Mouse (Mus musculus): ENCODE results near the gene Epha6.
A peak's percentile ranks its signal among the peaks of the same experiment; 100 is the strongest.

The Epha6 gene

GRCm38 (mm10) chr16:60266367-60267351 lies 338.7 kb downstream of the Epha6 start:
- DNase-seq (ENCODE audit: low spot score in 2 of 2) = no peak

- no peak for DNase-seq (ENCODE audit: low spot score in 2 of 2)
Measured at GRCm38 (mm10) chr16:60264719-60265508, 340.4 kb downstream of the Epha6 start.

DNA sequence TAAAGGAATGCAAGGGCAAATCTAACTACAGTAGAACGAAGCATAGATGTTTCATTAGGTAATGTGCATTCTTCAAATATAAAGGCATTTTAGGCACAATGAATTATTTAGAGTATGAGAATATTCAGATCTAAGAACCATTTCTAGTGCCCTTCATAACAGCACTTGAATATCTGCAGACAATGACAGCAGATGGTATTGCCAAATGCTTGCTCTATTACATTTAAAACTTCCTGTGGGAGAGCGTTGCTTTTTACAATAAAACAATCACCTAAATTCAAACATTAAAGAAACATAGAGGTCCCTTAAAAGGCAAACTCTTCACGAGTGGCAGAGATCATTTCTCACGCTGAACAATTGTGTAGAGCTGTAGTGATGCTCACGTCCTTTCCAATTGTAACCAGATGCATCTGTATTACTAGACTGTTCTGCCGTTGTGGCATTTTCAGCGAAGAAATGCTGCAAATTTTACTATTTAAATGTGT lies 347.1 kb downstream of the Epha6 start:
- DNase-seq (ENCODE audit: low spot score in 2 of 2) = no peak

GRCm38 (mm10) chr16:60257623-60258022 lies 347.7 kb downstream of the Epha6 start:
- no peak for DNase-seq (ENCODE audit: low spot score in 2 of 2)

GRCm38 (mm10) chr16:60257044-60257443 lies 348.3 kb downstream of the Epha6 start:
- DNase-seq (ENCODE audit: low spot score in 2 of 2) = no peak

- no peak for DNase-seq (ENCODE audit: low spot score in 2 of 2)
Measured at GRCm38 (mm10) chr16:60239356-60240190, 365.8 kb downstream of the Epha6 start.

- no peak for DNase-seq (ENCODE audit: low spot score in 2 of 2)
Measured at GRCm38 (mm10) chr16:60233985-60234766, 371.2 kb downstream of the Epha6 start.

GRCm38 (mm10) chr16:60232982-60233381 lies 372.3 kb downstream of the Epha6 start:
- DNase-seq (ENCODE audit: low spot score in 2 of 2) = no peak

- DNase-seq (ENCODE audit: low spot score in 2 of 2) = no peak
Measured at GRCm38 (mm10) chr16:60209151-60209550, 396.2 kb downstream of the Epha6 start.

- no peak for DNase-seq (ENCODE audit: low spot score in 2 of 2)
Measured at GRCm38 (mm10) chr16:60175580-60175979, 429.8 kb downstream of the Epha6 start.

DNA sequence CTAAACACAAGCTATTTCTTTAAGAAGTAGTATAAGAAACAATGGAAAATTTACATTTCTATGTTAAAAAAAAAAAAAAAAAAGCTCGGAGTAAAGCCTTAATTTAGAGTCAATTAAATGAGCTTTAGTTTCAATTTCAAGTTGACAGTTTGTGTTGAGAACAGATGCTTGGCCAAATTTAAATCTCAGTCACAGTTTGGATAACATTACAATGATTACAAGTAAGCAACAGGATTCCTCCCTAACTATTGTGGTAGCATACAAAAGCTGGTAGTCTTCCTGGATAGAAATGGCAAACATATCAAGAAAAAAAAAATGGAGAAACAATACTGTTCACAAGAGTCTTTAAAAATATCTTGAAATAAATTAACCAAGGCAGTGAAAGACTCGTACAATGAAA lies 452.9 kb downstream of the Epha6 start:
- DNase-seq (ENCODE audit: low spot score in 2 of 2) = no peak

DNA sequence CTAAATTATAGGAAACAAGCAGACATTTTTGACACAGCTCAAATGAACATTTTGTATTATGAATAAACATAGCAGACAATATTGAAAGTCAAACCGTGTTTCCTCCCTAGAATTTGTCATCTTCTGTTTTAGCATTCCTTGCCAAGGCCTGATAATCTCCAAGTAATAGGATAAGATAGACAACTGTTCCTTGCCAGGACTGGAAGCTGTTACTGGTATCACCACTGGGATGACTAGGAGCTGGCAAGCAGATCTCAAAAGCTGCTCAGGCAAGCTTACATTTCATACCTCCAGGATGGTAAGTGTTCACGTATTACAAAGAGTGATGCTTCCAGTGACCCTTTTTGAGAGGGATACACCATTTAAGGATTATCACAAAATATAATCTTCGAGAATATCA lies 461.0 kb downstream of the Epha6 start:
- DNase-seq (ENCODE audit: low spot score in 2 of 2) = no peak

DNA sequence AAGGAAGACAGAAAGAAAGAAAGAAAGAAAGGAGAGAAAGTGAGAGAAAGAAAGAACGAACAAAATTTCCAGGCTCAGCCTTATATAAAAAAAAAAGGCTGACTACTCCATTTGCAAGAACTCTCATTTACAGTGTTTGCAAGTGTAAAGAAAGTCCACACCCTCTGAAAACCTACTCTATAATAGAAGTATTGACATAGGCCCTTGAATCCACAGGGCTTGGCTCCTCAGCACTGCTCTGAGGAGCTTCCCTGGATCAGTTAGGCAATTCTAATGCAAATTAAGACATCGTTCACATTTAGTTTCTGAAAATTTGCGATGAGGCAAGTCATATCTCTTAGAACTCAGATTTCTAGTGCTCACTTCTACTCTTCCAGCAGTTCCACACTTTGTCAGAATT lies 483.9 kb downstream of the Epha6 start:
- DNase-seq (ENCODE audit: low spot score in 2 of 2) = no peak

DNA sequence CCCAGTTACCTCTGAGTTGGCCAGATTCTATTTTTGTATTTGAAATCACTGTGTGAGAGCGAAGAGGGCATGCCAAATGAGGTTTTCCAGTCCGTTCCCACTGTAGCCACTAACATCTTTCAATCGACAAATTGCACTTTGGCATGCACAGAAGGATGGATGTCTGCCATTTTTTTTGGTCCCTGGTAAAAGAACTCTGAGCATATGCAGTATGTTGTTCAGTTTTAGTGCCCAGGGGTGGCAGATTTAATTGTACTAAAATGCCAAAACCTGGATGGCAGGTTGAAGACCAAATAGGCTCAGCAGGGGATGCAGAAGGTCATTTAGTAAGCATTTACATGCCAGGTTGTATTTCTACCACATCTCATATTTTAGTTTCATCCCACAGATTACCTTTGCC lies 503.1 kb downstream of the Epha6 start:
- no peak for DNase-seq (ENCODE audit: low spot score in 2 of 2)

- DNase-seq (ENCODE audit: low spot score in 2 of 2) = no peak
Measured at GRCm38 (mm10) chr16:60095333-60095732, 510.0 kb downstream of the Epha6 start.

- no peak for DNase-seq (ENCODE audit: low spot score in 2 of 2)
Measured at GRCm38 (mm10) chr16:60086976-60087375, 518.4 kb downstream of the Epha6 start.

DNA sequence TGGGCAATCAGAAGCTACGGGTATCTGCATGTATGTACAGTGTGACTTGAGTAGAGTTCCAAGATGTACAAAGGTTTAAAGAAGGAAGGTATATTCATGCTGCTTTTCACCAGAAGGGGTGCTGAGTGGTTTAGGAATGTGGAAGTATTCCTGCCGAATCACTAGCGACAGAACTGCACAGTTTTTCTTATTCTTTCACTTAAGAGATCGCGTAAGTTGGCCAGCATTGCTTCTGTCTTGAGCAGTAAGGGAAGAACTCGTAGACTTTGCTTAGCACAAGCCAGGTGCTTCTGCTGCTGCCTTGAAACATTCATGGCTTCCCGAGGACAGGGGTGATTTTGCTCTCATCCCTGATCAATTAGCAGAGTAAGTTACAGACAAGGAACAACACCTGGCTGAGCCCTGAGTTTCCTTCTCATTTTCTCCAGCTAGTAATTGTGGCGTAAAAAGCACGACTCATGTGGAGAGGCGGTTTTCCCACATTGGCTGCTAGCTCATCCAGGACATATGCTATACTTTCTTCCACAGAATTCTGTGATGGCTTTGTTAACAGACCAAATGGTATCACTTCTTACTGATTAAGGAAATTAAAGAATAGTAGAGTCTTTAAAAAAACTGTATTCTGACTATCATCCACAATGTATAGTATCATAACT lies 534.7 kb downstream of the Epha6 start:
- peak; percentile 15 to 37 for DNase-seq (ENCODE audit: low spot score in 2 of 2)

DNA sequence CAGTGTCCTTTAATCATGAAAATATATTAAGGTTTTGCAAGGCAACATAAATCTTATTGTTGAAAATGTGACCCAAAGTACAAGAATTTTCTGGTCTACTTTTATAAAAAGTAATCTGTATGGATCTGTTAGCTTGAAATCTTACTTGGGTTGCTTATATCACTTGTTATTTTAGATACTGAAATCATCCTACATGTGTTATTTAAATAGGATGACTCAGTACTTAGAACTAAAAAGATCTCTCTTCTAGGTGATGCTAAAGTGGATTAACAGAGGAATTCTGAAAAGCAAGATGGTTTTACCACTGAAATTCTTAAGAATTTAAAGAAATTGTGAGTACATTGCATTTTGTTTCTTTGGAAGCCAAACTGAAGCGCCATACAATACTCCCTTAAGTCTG lies 561.5 kb downstream of the Epha6 start:
- no peak for DNase-seq (ENCODE audit: low spot score in 2 of 2)

DNA sequence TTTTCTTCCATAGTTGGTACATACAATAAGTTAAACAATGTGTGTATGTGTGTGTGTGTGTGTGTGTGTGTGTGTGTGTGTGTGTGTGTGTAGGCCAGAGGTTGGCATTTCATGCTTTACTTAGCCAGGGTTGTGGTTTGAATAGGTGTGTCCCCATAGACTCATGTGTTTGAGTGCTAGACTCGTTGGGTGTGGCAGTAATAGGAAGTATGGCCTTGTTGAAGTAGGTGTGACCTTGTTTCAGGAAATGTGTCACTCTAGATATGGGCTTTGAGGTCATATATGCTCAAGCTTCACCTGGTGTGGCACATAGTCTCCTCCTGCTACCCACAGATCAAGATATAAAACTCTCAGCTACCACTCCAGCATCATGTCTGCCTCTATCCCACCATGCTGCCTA lies 577.0 kb downstream of the Epha6 start:
- DNase-seq (ENCODE audit: low spot score in 2 of 2) = no peak

DNA sequence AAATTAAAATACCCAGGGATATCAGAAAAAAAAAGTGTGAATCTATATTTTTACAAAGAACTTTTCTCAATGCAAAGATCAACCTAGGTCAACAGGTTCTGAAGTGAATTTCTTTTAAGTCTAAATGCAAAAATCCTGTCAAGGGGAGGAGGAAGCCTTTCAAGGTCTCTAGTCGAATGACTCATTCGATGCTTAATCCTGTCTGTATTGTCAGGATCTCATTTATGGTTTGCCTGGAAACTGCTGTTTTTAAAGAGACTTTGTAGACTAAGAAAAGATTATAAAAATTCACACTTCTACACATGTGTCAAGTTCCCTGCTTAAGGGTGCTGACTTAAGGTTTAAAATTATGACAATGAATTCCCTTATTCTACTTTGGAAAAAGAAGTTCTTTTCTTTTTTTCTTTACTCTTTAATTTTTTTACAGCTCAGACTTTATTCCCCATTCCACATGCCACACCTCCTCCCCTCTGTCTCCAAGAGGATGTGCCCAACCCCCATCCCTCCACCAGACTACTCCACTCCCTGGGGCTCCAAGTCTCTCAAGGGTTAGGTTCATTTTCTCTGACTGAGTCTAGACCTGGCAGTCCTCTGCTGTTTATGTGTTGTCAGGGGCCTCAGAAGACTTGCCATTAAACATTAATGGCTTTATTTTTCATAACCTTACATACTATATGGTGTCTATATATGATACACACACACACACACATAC lies 598.3 kb downstream of the Epha6 start:
- DNase-seq (ENCODE audit: low spot score in 2 of 2) = peak; percentile 6 to 22

All from frontal cortex, postnatal 36 days (tissue).